Mouse (Mus musculus): ENCODE results near the gene Rab7b. TPM values are rescaled to one million over a fixed set of nuclear protein-coding genes. Genes with fewer than 3 reads are reported as not detected.

Gene Rab7b
- polyA plus RNA-seq (2012; rRNA removed; ENCODE audit: low replicate concordance) = 10.0 and 23.6 TPM in 2 replicates

GRCm38 (mm10) chr1:131688475-131688874, at the start of gene Rab7b:
TSS of gene Rab7b (plus strand) at chr1:131688695.

GRCm38 (mm10) chr1:131743868-131744464, 55.5 kb downstream of the Rab7b start, which contains the start of gene Slc26a9:
TSS of gene Slc26a9 (plus strand) at chr1:131744022.

Other genes starting within 250 kb of the Rab7b start
- gene Srgap2, start 161.3 kb upstream of the Rab7b start, polyA plus RNA-seq (2012; rRNA removed; ENCODE audit: low replicate concordance) = 25.5 and 31.3 TPM in 2 replicates
- gene Fam72a, start 160.8 kb upstream of the Rab7b start, polyA plus RNA-seq (2012; rRNA removed; ENCODE audit: low replicate concordance) = 0.39 and 0.46 TPM in 2 replicates
- gene Avpr1b, start 89.5 kb upstream of the Rab7b start, polyA plus RNA-seq (2012; rRNA removed; ENCODE audit: low replicate concordance) = not detected in 2 replicates
- gene Ctse, start 50.4 kb upstream of the Rab7b start, polyA plus RNA-seq (2012; rRNA removed; ENCODE audit: low replicate concordance) = 1.8 and 3.6 TPM in 2 replicates
- 4.1 TPM in 1 of 2 replicates, not detected in the other for gene Slc26a9, start 55.3 kb downstream of the Rab7b start, polyA plus RNA-seq (2012; rRNA removed; ENCODE audit: low replicate concordance)
- gene Pm20d1, start 108.7 kb downstream of the Rab7b start, polyA plus RNA-seq (2012; rRNA removed; ENCODE audit: low replicate concordance) = 2.8 and 7.7 TPM in 2 replicates
- gene Slc41a1, start 138.8 kb downstream of the Rab7b start, polyA plus RNA-seq (2012; rRNA removed; ENCODE audit: low replicate concordance) = 27.0 and 47.0 TPM in 2 replicates
- gene Rab29, start 178.5 kb downstream of the Rab7b start, polyA plus RNA-seq (2012; rRNA removed; ENCODE audit: low replicate concordance) = 33.9 and 49.8 TPM in 2 replicates
- 9.6 and 15.1 TPM in 2 replicates for gene Nucks1, start 221.8 kb downstream of the Rab7b start, polyA plus RNA-seq (2012; rRNA removed; ENCODE audit: low replicate concordance)